Mouse (Mus musculus) testis, adult 2 months (tissue): ENCODE results near the gene Ppp1r3c.

Experiments
- CTCF ChIP-seq: fragments of 200-500 bp; IDR thresholded peaks from 2 replicates; pipeline ENCODE4 v1.5.1; 2012; ENCODE audit warnings: low read depth, mild to moderate bottlenecking, inconsistent platforms, low read length, moderate library complexity; ENCODE audit not compliant: control insufficient read depth, insufficient read depth, insufficient replicate concordance
- POLR2A ChIP-seq: fragments of 200-500 bp; IDR thresholded peaks from 2 replicates; pipeline ENCODE4 v1.6.1; 2012; ENCODE audit warnings: low read depth, mild to moderate bottlenecking, inconsistent platforms, low read length, moderate library complexity; ENCODE audit not compliant: control insufficient read depth

DNA sequence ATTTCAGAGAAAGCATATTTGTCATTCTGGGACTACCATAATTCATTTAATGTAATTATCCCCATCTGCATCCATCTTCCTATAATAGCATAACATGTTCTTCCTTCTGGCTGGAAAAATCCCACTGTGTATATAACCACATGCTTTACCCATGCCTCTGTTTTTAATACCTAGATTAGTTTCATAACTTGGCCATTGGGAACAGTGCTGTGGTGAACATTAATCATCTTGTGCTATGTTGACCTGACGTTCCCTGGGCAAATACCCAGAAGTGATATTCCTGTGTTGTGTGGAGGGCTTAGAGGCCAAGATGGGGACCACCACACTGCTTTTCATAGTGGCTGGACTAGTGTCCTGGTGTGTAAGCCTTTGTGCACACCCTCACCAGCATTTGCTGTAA lies 22.0 kb downstream of the Ppp1r3c start:
- TF ChIP-seq CTCF (no peak), POLR2A (no peak)
